Mouse (Mus musculus): ENCODE data around the gene Il12rb1. TPM values are rescaled to one million over a fixed set of nuclear protein-coding genes. Genes with fewer than 3 reads are reported as not detected.
A peak's percentile ranks its signal among the peaks of the same experiment; 100 is the strongest.

Gene Il12rb1
- polyA plus RNA-seq, 1 experiment from 2014 or later = 0.35 TPM

GRCm38 (mm10) chr8:70843941-70844340, 35.7 kb downstream of the Il12rb1 start:
- DNase-seq (ENCODE audit: low spot score) (no peak), ATAC-seq (replicated peaks; ENCODE audit: low FRiP score, low TSS enrichment, low read depth) (no peak)
- no peaks in the 10 kb centered on the region for H3K9me3 ChIP-seq (ENCODE audit: control insufficient read depth, low read length)
- no peak overlapping the region for H3K4me3 ChIP-seq (ENCODE audit: low read depth, low read length)
- H3K27me3 ChIP-seq (replicated peaks; ENCODE audit: control insufficient read depth, insufficient read depth, low read length) = no peaks in the 10 kb centered on the region
- no peak overlapping the region for H3K27ac ChIP-seq (ENCODE audit: low read depth)
- peaks cover 4% of the 10 kb centered on the region; the same call in 1 of the 2 replicates for H3K4me1 ChIP-seq (replicated peaks; ENCODE audit: control insufficient read depth, insufficient read depth, low read length)
- whole genome bisulfite sequencing = 87% methylated on average over 8 of the region's 8 CpGs
- no peak overlapping the region for H3K4me2 ChIP-seq (ENCODE audit: low read length)
- no peak overlapping the region for H3K9ac ChIP-seq (ENCODE audit: low read length)
- H3K36me3 ChIP-seq (ENCODE audit: control insufficient read depth, insufficient read depth, low read length) = no peaks in the 10 kb centered on the region

- Histone ChIP-seq H3K27ac (ENCODE audit: low read depth) (no peak overlapping the region), H3K4me3 (ENCODE audit: low read depth, low read length) (no peak overlapping the region), H3K9ac (ENCODE audit: low read length) (no peak overlapping the region), H3K9me3 (ENCODE audit: control insufficient read depth, low read length) (no peaks in the 10 kb centered on the region), H3K4me2 (ENCODE audit: low read length) (no peak overlapping the region), H3K36me3 (ENCODE audit: control insufficient read depth, insufficient read depth, low read length) (no peaks in the 10 kb centered on the region), H3K4me1 (replicated peaks; ENCODE audit: control insufficient read depth, insufficient read depth, low read length) (peaks cover 4% of the 10 kb centered on the region; the same call in 1 of the 2 replicates), H3K27me3 (replicated peaks; ENCODE audit: control insufficient read depth, insufficient read depth, low read length) (no peaks in the 10 kb centered on the region)
- ATAC-seq (replicated peaks; ENCODE audit: low FRiP score, low TSS enrichment, low read depth) = no peak
- 4% methylated on average over 6 of the region's 6 CpGs for WGBS
- peak; percentile 98 for DNase-seq (ENCODE audit: low spot score)
Measured at GRCm38 (mm10) chr8:70844523-70844922, 36.3 kb downstream of the Il12rb1 start.

- Histone ChIP-seq H3K4me3 (ENCODE audit: low read depth, low read length) (no peak overlapping the region), H3K27ac (ENCODE audit: low read depth) (no peak overlapping the region), H3K9me3 (ENCODE audit: control insufficient read depth, low read length) (no peaks in the 10 kb centered on the region), H3K4me2 (ENCODE audit: low read length) (no peak overlapping the region), H3K4me1 (replicated peaks; ENCODE audit: control insufficient read depth, insufficient read depth, low read length) (peaks cover 4% of the 10 kb centered on the region; the same call in 1 of the 2 replicates), H3K36me3 (ENCODE audit: control insufficient read depth, insufficient read depth, low read length) (no peaks in the 10 kb centered on the region), H3K9ac (ENCODE audit: low read length) (no peak overlapping the region), H3K27me3 (replicated peaks; ENCODE audit: control insufficient read depth, insufficient read depth, low read length) (no peaks in the 10 kb centered on the region)
- DNase-seq (ENCODE audit: low spot score) (no peak), ATAC-seq (replicated peaks; ENCODE audit: low FRiP score, low TSS enrichment, low read depth) (no peak)
- 47% methylated on average over 5 of the region's 5 CpGs for WGBS
Measured at GRCm38 (mm10) chr8:70845108-70845507, 36.9 kb downstream of the Il12rb1 start.

- Histone ChIP-seq H3K9me3 (ENCODE audit: control insufficient read depth, low read length) (no peaks in the 10 kb centered on the region), H3K27ac (ENCODE audit: low read depth) (no peak overlapping the region), H3K4me2 (ENCODE audit: low read length) (no peak overlapping the region), H3K9ac (ENCODE audit: low read length) (no peak overlapping the region), H3K36me3 (ENCODE audit: control insufficient read depth, insufficient read depth, low read length) (no peaks in the 10 kb centered on the region), H3K27me3 (replicated peaks; ENCODE audit: control insufficient read depth, insufficient read depth, low read length) (no peaks in the 10 kb centered on the region), H3K4me3 (ENCODE audit: low read depth, low read length) (no peak overlapping the region), H3K4me1 (replicated peaks; ENCODE audit: control insufficient read depth, insufficient read depth, low read length) (0 out of 2 replicates have a peak, but pooled peaks cover 2% of the 10 kb centered on the region)
- DNase-seq (ENCODE audit: low spot score) (no peak), ATAC-seq (replicated peaks; ENCODE audit: low FRiP score, low TSS enrichment, low read depth) (no peak)
- 62% methylated on average over 15 of the region's 15 CpGs for WGBS
Measured at GRCm38 (mm10) chr8:70846371-70847154, 38.3 kb downstream of the Il12rb1 start.

- H3K27me3 ChIP-seq (replicated peaks; ENCODE audit: control insufficient read depth, insufficient read depth, low read length) = no peaks in the 10 kb centered on the region
- no peaks in the 10 kb centered on the region for H3K9me3 ChIP-seq (ENCODE audit: control insufficient read depth, low read length)
- no peaks in the 10 kb centered on the region for H3K36me3 ChIP-seq (ENCODE audit: control insufficient read depth, insufficient read depth, low read length)
- H3K4me1 ChIP-seq (replicated peaks; ENCODE audit: control insufficient read depth, insufficient read depth, low read length) = peaks cover 8% of the 10 kb centered on the region; the same call in 1 of the 2 replicates
- 84% methylated on average over 3 of the region's 3 CpGs for WGBS
- H3K4me3 ChIP-seq (ENCODE audit: low read depth, low read length) = no peak overlapping the region
- DNase-seq (ENCODE audit: low spot score) = no peak
- H3K4me2 ChIP-seq (ENCODE audit: low read length) = no peak overlapping the region
- no peak for ATAC-seq (replicated peaks; ENCODE audit: low FRiP score, low TSS enrichment, low read depth)
- no peak overlapping the region for H3K27ac ChIP-seq (ENCODE audit: low read depth)
- H3K9ac ChIP-seq (ENCODE audit: low read length) = no peak overlapping the region
Measured at GRCm38 (mm10) chr8:70849333-70849990, 41.2 kb downstream of the Il12rb1 start.

- no peaks in the 10 kb centered on the region for H3K9me3 ChIP-seq (ENCODE audit: control insufficient read depth, low read length)
- H3K27me3 ChIP-seq (replicated peaks; ENCODE audit: control insufficient read depth, insufficient read depth, low read length) = no peaks in the 10 kb centered on the region
- no peaks in the 10 kb centered on the region for H3K36me3 ChIP-seq (ENCODE audit: control insufficient read depth, insufficient read depth, low read length)
- no peak overlapping the region for H3K9ac ChIP-seq (ENCODE audit: low read length)
- no peak overlapping the region for H3K4me3 ChIP-seq (ENCODE audit: low read depth, low read length)
- WGBS = 74% methylated on average over 7 of the region's 7 CpGs
- peaks cover 6% of the 10 kb centered on the region; the same call in 1 of the 2 replicates for H3K4me1 ChIP-seq (replicated peaks; ENCODE audit: control insufficient read depth, insufficient read depth, low read length)
- H3K27ac ChIP-seq (ENCODE audit: low read depth) = no peak overlapping the region
- ATAC-seq (replicated peaks; ENCODE audit: low FRiP score, low TSS enrichment, low read depth) (no peak), DNase-seq (ENCODE audit: low spot score) (no peak)
- no peak overlapping the region for H3K4me2 ChIP-seq (ENCODE audit: low read length)
Measured at GRCm38 (mm10) chr8:70850132-70850845, 42.0 kb downstream of the Il12rb1 start.

GRCm38 (mm10) chr8:70850947-70851346, 42.7 kb downstream of the Il12rb1 start:
- 91% methylated on average over 4 of the region's 4 CpGs for WGBS
- ATAC-seq (replicated peaks; ENCODE audit: low FRiP score, low TSS enrichment, low read depth) = no peak
- no peaks in the 10 kb centered on the region for H3K36me3 ChIP-seq (ENCODE audit: control insufficient read depth, insufficient read depth, low read length)

GRCm38 (mm10) chr8:70851837-70852236, 43.6 kb downstream of the Il12rb1 start:
- 0 out of 2 replicates have a peak overlapping the region, but pooled peaks have one; percentile 11 for H3K27ac ChIP-seq (ENCODE audit: low read depth)
- no peaks in the 10 kb centered on the region for H3K27me3 ChIP-seq (replicated peaks; ENCODE audit: control insufficient read depth, insufficient read depth, low read length)
- no peak overlapping the region for H3K9ac ChIP-seq (ENCODE audit: low read length)
- no peak overlapping the region for H3K4me2 ChIP-seq (ENCODE audit: low read length)
- no peak overlapping the region for H3K4me3 ChIP-seq (ENCODE audit: low read depth, low read length)
- peaks cover 6% of the 10 kb centered on the region for H3K4me1 ChIP-seq (replicated peaks; ENCODE audit: control insufficient read depth, insufficient read depth, low read length)
- ATAC-seq (replicated peaks; ENCODE audit: low FRiP score, low TSS enrichment, low read depth) (peak; percentile 16; the same call in 1 of the 2 replicates), DNase-seq (ENCODE audit: low spot score) (no peak)
- no peaks in the 10 kb centered on the region for H3K9me3 ChIP-seq (ENCODE audit: control insufficient read depth, low read length)
- H3K36me3 ChIP-seq (ENCODE audit: control insufficient read depth, insufficient read depth, low read length) = no peaks in the 10 kb centered on the region
- WGBS = 29% methylated on average over 6 of the region's 6 CpGs

More at GRCm38 (mm10) chr8:70850947-70851346, 42.7 kb downstream of the Il12rb1 start:
- H3K27me3 ChIP-seq (replicated peaks; ENCODE audit: control insufficient read depth, insufficient read depth, low read length) = no peaks in the 10 kb centered on the region
- H3K4me2 ChIP-seq (ENCODE audit: low read length) = no peak overlapping the region
- H3K27ac ChIP-seq (ENCODE audit: low read depth) = no peak overlapping the region
- peaks cover 6% of the 10 kb centered on the region; the same call in 1 of the 2 replicates for H3K4me1 ChIP-seq (replicated peaks; ENCODE audit: control insufficient read depth, insufficient read depth, low read length)
- H3K9ac ChIP-seq (ENCODE audit: low read length) = no peak overlapping the region
- no peaks in the 10 kb centered on the region for H3K9me3 ChIP-seq (ENCODE audit: control insufficient read depth, low read length)
- no peak overlapping the region for H3K4me3 ChIP-seq (ENCODE audit: low read depth, low read length)
- DNase-seq (ENCODE audit: low spot score) = no peak

All from intestine, embryonic 14.5 days (tissue).